Mouse (Mus musculus) hindbrain, embryonic 11.5 days (tissue): ENCODE results near the gene Dnajc3. TPM values are rescaled to one million over a fixed set of nuclear protein-coding genes. Genes with fewer than 3 reads are reported as not detected.

Source experiments
- ATAC-seq: fragments of 200-750 bp; cut with Nextera tagmentation; 2 replicates; pipeline ENCODE4 v1.8.0; 2017; ENCODE audit warnings: mild to moderate bottlenecking, moderate TSS enrichment, moderate library complexity; ENCODE audit not compliant: low FRiP score
- DNase-seq: peaks from one replicate; pipeline ENCODE4 v3.0.0-alpha.2; 2015; ENCODE audit warnings: low spot score
- H3K27ac ChIP-seq: fragments of 300-500 bp; sonication (generic); 2 replicates; pipeline ENCODE4 v1.5.1; 2014; ENCODE audit warnings: mild to moderate bottlenecking, low read depth, low read length
- H3K27me3 ChIP-seq: fragments of 300-500 bp; sonication (generic); 2 replicates; pipeline ENCODE4 v1.6.1; 2014; ENCODE audit warnings: mild to moderate bottlenecking, low read length, moderate library complexity, mixed read lengths; ENCODE audit not compliant: control insufficient read depth, insufficient read depth
- H3K36me3 ChIP-seq: fragments of 300-500 bp; sonication (generic); 2 replicates; pipeline ENCODE4 v1.6.1; 2014; ENCODE audit warnings: mild to moderate bottlenecking, low read length, moderate library complexity, mixed read lengths; ENCODE audit not compliant: control insufficient read depth, insufficient read depth
- H3K4me1 ChIP-seq: fragments of 300-500 bp; sonication (generic); replicated peaks from 2 replicates; pipeline ENCODE4 v1.6.1; 2014; ENCODE audit warnings: low read length, mixed read lengths; ENCODE audit not compliant: control insufficient read depth, insufficient read depth
- H3K4me2 ChIP-seq: fragments of 300-500 bp; sonication (generic); replicated peaks from 2 replicates; pipeline ENCODE4 v1.6.1; 2014; ENCODE audit warnings: mild to moderate bottlenecking, low read depth, low read length
- H3K4me3 ChIP-seq: fragments of 300-500 bp; sonication (generic); 2 replicates; pipeline ENCODE4 v1.5.1; 2014; ENCODE audit warnings: low read depth, low read length
- H3K9ac ChIP-seq: fragments of 300-500 bp; sonication (generic); 2 replicates; pipeline ENCODE4 v1.6.1; 2014; ENCODE audit warnings: low read depth, low read length
- H3K9me3 ChIP-seq: fragments of 300-500 bp; sonication (generic); 2 replicates; pipeline ENCODE4 v1.6.1; 2016; ENCODE audit warnings: low read length; ENCODE audit not compliant: control insufficient read depth
- WGBS: fragments of 180-500 bp; shearing (Covaris S2); extraction: QIAGEN DNeasy Blood & Tissue Kit; methylation state at CpG from one replicate; pipeline ENCODE4 v1.1.7; 2014; 5-methylcytosine and 5-hydroxymethylcytosine counted together
- polyA plus RNA-seq: library from polyadenylated mRNA; unstranded; fragments of >200 nt; fragmentation: Nextera tagmentation; extraction: Ambion mirVana; gene quantifications from 2 replicates; pipeline ENCODE4 v1.2.1, GENCODE M21; 2014

The Dnajc3 gene
- polyA plus RNA-seq, 1 experiment from 2014 or later: 34.4 TPM

GRCm38 (mm10) chr14:118936952-118937351 lies 824 bp upstream of the Dnajc3 start:
- peak overlapping the region; percentile 70; the same call in 1 of the 2 replicates for H3K9ac ChIP-seq
- H3K4me3 ChIP-seq: peak overlapping the region; percentile 100
- ATAC-seq (no peak; the same call in 1 of the 2 replicates), DNase-seq (no peak)
- no peaks in the 10 kb centered on the region for H3K27me3 ChIP-seq
- 27% methylated on average over 4 of the region's 4 CpGs for WGBS
- H3K36me3 ChIP-seq: no peaks in the 10 kb centered on the region
- no peaks in the 10 kb centered on the region for H3K9me3 ChIP-seq
- H3K4me1 ChIP-seq: no peaks in the 10 kb centered on the region
- H3K4me2 ChIP-seq: peak overlapping the region; percentile 52
- no peak overlapping the region for H3K27ac ChIP-seq

GRCm38 (mm10) chr14:118938551-118938950 lies 775 bp downstream of the Dnajc3 start:
- DNase-seq (peak; percentile 27), ATAC-seq (no peak)
- Histone ChIP-seq H3K27ac (0 out of 2 replicates have a peak overlapping the region, but pooled peaks have one; percentile 79), H3K36me3 (no peaks in the 10 kb centered on the region), H3K27me3 (no peaks in the 10 kb centered on the region), H3K9me3 (no peaks in the 10 kb centered on the region), H3K4me2 (peak overlapping the region; percentile 71), H3K9ac (peak overlapping the region; percentile 98), H3K4me1 (no peaks in the 10 kb centered on the region), H3K4me3 (peak overlapping the region; percentile 100)
- 2% methylated on average over 7 of the region's 7 CpGs for WGBS

- ATAC-seq (no peak), DNase-seq (no peak)
Measured at GRCm38 (mm10) chr14:118940796-118941495, 3.2 kb downstream of the Dnajc3 start.

DNA sequence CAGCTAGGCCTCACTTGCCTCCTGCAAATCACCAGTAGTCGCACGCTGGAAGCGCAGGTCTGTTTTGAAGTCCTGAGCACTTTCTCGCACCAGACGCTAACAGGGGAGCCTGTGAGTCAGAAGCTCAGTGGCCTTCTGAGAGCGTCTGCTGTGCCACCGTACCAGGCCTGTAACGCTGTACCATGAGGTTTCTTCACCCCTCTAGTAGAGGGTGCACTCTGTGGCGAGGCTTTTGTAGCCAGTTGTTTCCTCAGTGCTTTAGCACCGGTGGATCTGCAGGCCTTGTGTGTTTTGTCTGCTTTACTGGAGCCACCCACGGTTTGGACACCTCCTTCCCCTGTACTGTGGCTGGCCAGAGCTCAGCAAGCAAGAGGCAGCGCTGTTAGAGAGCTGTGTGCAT lies 4.3 kb downstream of the Dnajc3 start:
- Histone ChIP-seq H3K9me3 (no peaks in the 10 kb centered on the region), H3K4me3 (no peak overlapping the region), H3K36me3 (no peaks in the 10 kb centered on the region), H3K27me3 (no peaks in the 10 kb centered on the region), H3K4me1 (no peaks in the 10 kb centered on the region), H3K4me2 (no peak overlapping the region), H3K9ac (no peak overlapping the region), H3K27ac (no peak overlapping the region)
- 46% methylated on average over 12 of the region's 12 CpGs for WGBS
- DNase-seq (peak; percentile 13), ATAC-seq (no peak)

More at GRCm38 (mm10) chr14:118940796-118941495, 3.2 kb downstream of the Dnajc3 start:
- H3K9ac ChIP-seq: no peak overlapping the region
- H3K4me1 ChIP-seq: no peaks in the 10 kb centered on the region
- H3K4me2 ChIP-seq: no peak overlapping the region
- no peaks in the 10 kb centered on the region for H3K36me3 ChIP-seq
- H3K9me3 ChIP-seq: no peaks in the 10 kb centered on the region
- H3K4me3 ChIP-seq: no peak overlapping the region
- no peak overlapping the region for H3K27ac ChIP-seq
- WGBS: 72% methylated on average over 4 of the region's 4 CpGs
- H3K27me3 ChIP-seq: no peaks in the 10 kb centered on the region

- WGBS: 94% methylated on average over 2 of the region's 2 CpGs
- Histone ChIP-seq H3K27ac (no peak overlapping the region), H3K4me2 (no peak overlapping the region), H3K36me3 (no peaks in the 10 kb centered on the region), H3K9ac (no peak overlapping the region), H3K4me3 (no peak overlapping the region), H3K4me1 (no peaks in the 10 kb centered on the region), H3K27me3 (no peaks in the 10 kb centered on the region), H3K9me3 (no peaks in the 10 kb centered on the region)
- ATAC-seq (no peak), DNase-seq (no peak)
Measured at GRCm38 (mm10) chr14:118944702-118945101, 6.9 kb downstream of the Dnajc3 start.

DNA sequence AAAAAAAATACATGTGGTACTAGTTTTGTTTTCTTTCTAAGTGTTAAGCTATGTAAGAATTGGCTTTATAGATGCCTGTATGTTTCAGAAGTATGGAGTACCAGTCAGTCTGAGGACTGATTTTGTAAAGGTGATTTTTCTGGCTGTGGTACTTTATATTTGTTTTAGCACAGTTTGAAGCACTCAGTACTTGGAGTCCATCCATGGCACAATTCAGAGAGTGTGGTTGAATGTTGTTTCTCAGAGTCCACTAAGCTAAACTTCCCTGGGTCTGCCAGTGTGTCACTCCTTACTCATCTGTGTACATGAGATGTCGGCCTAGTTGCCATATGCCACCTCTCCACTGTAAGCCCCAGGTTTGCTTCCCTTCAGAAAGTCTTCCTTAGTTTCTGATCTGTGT lies 11.1 kb downstream of the Dnajc3 start:
- H3K9me3 ChIP-seq: no peaks in the 10 kb centered on the region
- WGBS: 95% methylated on average over 1 of the region's 1 CpGs
- H3K4me3 ChIP-seq: no peak overlapping the region
- no peaks in the 10 kb centered on the region for H3K27me3 ChIP-seq
- no peak overlapping the region for H3K27ac ChIP-seq
- ATAC-seq (no peak), DNase-seq (no peak)
- no peak overlapping the region for H3K4me2 ChIP-seq
- H3K9ac ChIP-seq: no peak overlapping the region
- H3K4me1 ChIP-seq: no peaks in the 10 kb centered on the region
- H3K36me3 ChIP-seq: no peaks in the 10 kb centered on the region

DNA sequence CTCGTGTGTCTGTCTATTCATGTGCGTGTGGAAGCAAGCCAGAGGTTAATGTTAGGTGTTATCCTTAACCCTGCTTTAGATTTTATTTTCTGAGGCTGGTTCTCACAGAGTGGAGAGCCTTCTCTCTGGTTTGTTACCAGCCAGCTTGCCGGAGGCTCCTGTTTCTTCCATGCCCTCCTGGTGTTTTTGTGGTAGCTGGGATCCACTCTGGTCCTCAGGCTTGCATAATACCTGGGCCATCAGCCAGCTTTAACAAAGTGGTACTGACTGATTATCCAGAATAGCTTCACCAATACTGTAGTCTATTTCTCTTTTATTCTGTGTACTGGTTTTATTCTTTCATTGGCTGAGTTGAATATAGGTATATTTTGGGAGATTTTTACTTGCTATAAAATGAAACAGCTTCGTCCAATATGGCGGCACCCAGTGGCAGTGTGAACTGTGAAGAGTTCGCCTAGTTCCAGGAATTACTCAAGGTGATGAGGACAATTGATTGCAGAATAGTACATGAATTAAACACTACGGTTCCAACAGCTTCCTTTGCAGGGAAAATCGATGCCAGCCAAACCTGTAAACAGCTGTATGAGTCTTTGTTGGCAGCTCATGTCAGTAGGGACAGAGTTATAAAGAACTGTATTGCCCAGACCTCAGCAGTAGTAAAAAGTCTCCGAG lies 14.3 kb downstream of the Dnajc3 start:
- Histone ChIP-seq H3K4me3 (no peak overlapping the region), H3K27me3 (no peaks in the 10 kb centered on the region), H3K4me1 (no peaks in the 10 kb centered on the region), H3K36me3 (no peaks in the 10 kb centered on the region), H3K27ac (no peak overlapping the region), H3K9me3 (no peaks in the 10 kb centered on the region), H3K4me2 (no peak overlapping the region), H3K9ac (no peak overlapping the region)
- no peak for DNase-seq
- ATAC-seq: no peak
- 94% methylated on average over 9 of the region's 9 CpGs for WGBS

DNA sequence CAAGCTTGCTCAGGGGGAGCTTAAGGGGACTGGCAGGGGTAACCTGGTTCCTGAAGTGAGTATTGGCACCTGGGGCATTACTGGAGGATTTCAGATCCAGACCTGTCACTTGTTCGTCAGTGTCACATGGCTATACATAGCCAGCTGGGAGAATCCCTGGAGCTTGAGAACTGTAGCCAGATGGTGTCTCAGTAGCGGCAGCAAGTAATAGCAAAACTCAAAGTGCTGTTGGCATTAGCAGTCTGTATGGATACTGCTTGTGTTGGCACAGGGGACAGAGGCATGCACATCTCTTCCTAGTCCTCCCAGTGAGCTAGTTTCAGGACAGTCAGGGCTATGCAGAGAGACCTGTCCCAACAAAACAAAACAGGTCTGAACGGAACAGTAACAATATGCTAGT lies 20.2 kb downstream of the Dnajc3 start:
- 0 out of 2 replicates have a peak, but pooled peaks cover 2% of the 10 kb centered on the region for H3K36me3 ChIP-seq
- no peak overlapping the region for H3K27ac ChIP-seq
- no peak overlapping the region for H3K9ac ChIP-seq
- no peak overlapping the region for H3K4me2 ChIP-seq
- no peaks in the 10 kb centered on the region for H3K9me3 ChIP-seq
- H3K27me3 ChIP-seq: no peaks in the 10 kb centered on the region
- no peak overlapping the region for H3K4me3 ChIP-seq
- DNase-seq: no peak
- 95% methylated on average over 3 of the region's 3 CpGs for WGBS
- no peaks in the 10 kb centered on the region for H3K4me1 ChIP-seq
- ATAC-seq: no peak
